ENCODE assay signal across 16 mouse cellular contexts in genomic region chr13:47974756-47975515, GRCm38 (mm10).
DNase-seq lines count a peak whose midpoint lies in the region; ATAC-seq and TF ChIP-seq lines count a peak whose summit lies in the region.
"Had no signal": no experiment of that assay in that cellular context is flagged by ENCODE, and none has a peak within 500 bp of the region (broad histone marks: within the 10 kb centered on the region; RNA-seq: fewer than 3 reads in every experiment).

No protein-coding gene starts in this region.

- no peaks in the 10 kb centered on the region for H3K9me3 ChIP-seq in stomach, embryonic 16.5 days (replicated peaks; ENCODE audit: control insufficient read depth, low read length)
- H3K9me3 ChIP-seq in liver, postnatal 0 days (ENCODE audit: low read length) = no peaks in the 10 kb centered on the region
- H3K9me3 ChIP-seq: embryonic facial prominence, embryonic 12.5 days; forebrain, embryonic 10.5 days; limb, embryonic 15.5 days; neural tube, embryonic 13.5 days had no signal

- DNase-seq in cerebellum, postnatal 14 days = peak; percentile 38
- no peak for DNase-seq in cerebellum, postnatal 4 days (ENCODE audit: low spot score in 2 of 2)
- peak; percentile 25 for DNase-seq in kidney, adult 9 months
- no peak for DNase-seq in kidney, adult 18-20 months
- DNase-seq in kidney, postnatal 36 days = peak; percentile 23 to 38
- no peak for DNase-seq in spleen, adult 12 weeks (ENCODE audit: low spot score)
- DNase-seq in liver, postnatal 0 days = no peak
- DNase-seq: B cell, adult 2 months; cerebellum, adult 9-11 months; thymus, postnatal 25 days had no signal

- H3K27ac ChIP-seq in stomach, embryonic 16.5 days (ENCODE audit: low read length) = no peak overlapping the region
- no peak overlapping the region for H3K27ac ChIP-seq in liver, postnatal 0 days (ENCODE audit: low read depth)
- H3K27ac ChIP-seq: embryonic facial prominence, embryonic 12.5 days; forebrain, embryonic 10.5 days; limb, embryonic 15.5 days; macrophage; neural tube, embryonic 13.5 days had no signal

- H3K4me1 ChIP-seq in stomach, embryonic 16.5 days (ENCODE audit: control insufficient read depth, insufficient read depth, low read length) = 0 out of 2 replicates have a peak, but pooled peaks cover 6% of the 10 kb centered on the region
- no peaks in the 10 kb centered on the region for H3K4me1 ChIP-seq in liver, postnatal 0 days (ENCODE audit: insufficient read depth)
- H3K4me1 ChIP-seq: embryonic facial prominence, embryonic 12.5 days; forebrain, embryonic 10.5 days; limb, embryonic 15.5 days had no signal

- H3K27me3 ChIP-seq in stomach, embryonic 16.5 days (ENCODE audit: control insufficient read depth, insufficient read depth, low read length) = no peaks in the 10 kb centered on the region
- H3K27me3 ChIP-seq in liver, postnatal 0 days (ENCODE audit: insufficient read depth, low read length) = no peaks in the 10 kb centered on the region
- H3K27me3 ChIP-seq: embryonic facial prominence, embryonic 12.5 days; limb, embryonic 15.5 days; neural tube, embryonic 13.5 days had no signal

- TF ChIP-seq CTCF in liver, postnatal 0 days (IDR thresholded peaks at IDR 0.05; ENCODE audit: low read depth) = no peak

- no peaks in the 10 kb centered on the region for H3K36me3 ChIP-seq in stomach, embryonic 16.5 days (ENCODE audit: control insufficient read depth, insufficient read depth, low read length)
- no peaks in the 10 kb centered on the region for H3K36me3 ChIP-seq in liver, postnatal 0 days (replicated peaks; ENCODE audit: insufficient read depth, low read length)
- H3K36me3 ChIP-seq: embryonic facial prominence, embryonic 12.5 days; forebrain, embryonic 10.5 days; limb, embryonic 15.5 days; neural tube, embryonic 13.5 days had no signal

- no peak for ATAC-seq in stomach, embryonic 16.5 days (ENCODE audit: insufficient read depth, low FRiP score)
- ATAC-seq in liver, postnatal 0 days = no peak

- H3K4me2 ChIP-seq in stomach, embryonic 16.5 days (ENCODE audit: low read depth, low read length) = peak overlapping the region; percentile 33
- no peak overlapping the region for H3K4me2 ChIP-seq in liver, postnatal 0 days (ENCODE audit: low read depth, low read length)
- H3K4me2 ChIP-seq: embryonic facial prominence, embryonic 12.5 days; limb, embryonic 15.5 days; neural tube, embryonic 13.5 days had no signal

- no peak overlapping the region for H3K9ac ChIP-seq in stomach, embryonic 16.5 days (ENCODE audit: low read length)
- H3K9ac ChIP-seq in liver, postnatal 0 days (replicated peaks) = no peak overlapping the region
- H3K9ac ChIP-seq: embryonic facial prominence, embryonic 12.5 days; limb, embryonic 15.5 days; neural tube, embryonic 13.5 days had no signal

- no peak for TF ChIP-seq EP300 in liver, postnatal 0 days (IDR thresholded peaks at IDR 0.05; ENCODE audit: low read depth)

- 60% methylated on average over 16 of the region's 16 CpGs for WGBS in stomach, embryonic 16.5 days
- 78% methylated on average over 16 of the region's 16 CpGs for WGBS in liver, postnatal 0 days (ENCODE audit: insufficient replicate concordance)

- H3K4me3 ChIP-seq in stomach, embryonic 16.5 days (replicated peaks; ENCODE audit: low read length) = no peak overlapping the region
- H3K4me3 ChIP-seq in liver, postnatal 0 days (ENCODE audit: low read depth, low read length) = no peak overlapping the region
- H3K4me3 ChIP-seq: embryonic facial prominence, embryonic 12.5 days; forebrain, embryonic 10.5 days; limb, embryonic 15.5 days; neural tube, embryonic 13.5 days had no signal

Comparison
In these comparisons a context has a peak if more than half of its experiments do, and no peak if none do; other contexts are left out.
1. DNase-seq: peak in cerebellum, postnatal 14 days (2 of 2), kidney, adult 9 months (single experiment) and kidney, postnatal 36 days (2 of 2); none in cerebellum, postnatal 4 days (0 of 2), kidney, adult 18-20 months (single experiment), spleen, adult 12 weeks (single experiment) and liver, postnatal 0 days (single experiment).